In genomic region chr2:12208142-12208541, GRCm38 (mm10) we compare ENCODE assay signal across 35 mouse cellular contexts.
DNase-seq lines count a peak whose midpoint lies in the region; ATAC-seq and TF ChIP-seq lines count a peak whose summit lies in the region.
"Had no signal": no experiment of that assay in that cellular context is flagged by ENCODE, and none has a peak within 500 bp of the region (broad histone marks: within the 10 kb centered on the region; RNA-seq: fewer than 3 reads in every experiment).

No protein-coding gene starts in this region.

- H3K27me3 ChIP-seq in kidney, embryonic 14.5 days (ENCODE audit: control insufficient read depth, insufficient read depth, low read length) = no peaks in the 10 kb centered on the region
- no peaks in the 10 kb centered on the region for H3K27me3 ChIP-seq in stomach, postnatal 0 days (ENCODE audit: control insufficient read depth, insufficient read depth, low read length)
- H3K27me3 ChIP-seq in midbrain, embryonic 13.5 days = no peaks in the 10 kb centered on the region
- H3K27me3 ChIP-seq: embryonic facial prominence, embryonic 12.5 days; heart, embryonic 13.5 days; hindbrain, embryonic 15.5 days; liver, embryonic 15.5 days; midbrain, embryonic 12.5 days; neural tube, embryonic 15.5 days had no signal

- H3K4me2 ChIP-seq in kidney, embryonic 14.5 days (replicated peaks; ENCODE audit: low read depth, low read length) = no peak overlapping the region
- H3K4me2 ChIP-seq in stomach, postnatal 0 days (replicated peaks; ENCODE audit: low read depth) = no peak overlapping the region
- H3K4me2 ChIP-seq in midbrain, embryonic 13.5 days (replicated peaks) = no peak overlapping the region
- H3K4me2 ChIP-seq: embryonic facial prominence, embryonic 12.5 days; heart, embryonic 13.5 days; hindbrain, embryonic 15.5 days; liver, embryonic 15.5 days; midbrain, embryonic 12.5 days; neural tube, embryonic 15.5 days had no signal

- TF ChIP-seq EP300 in stomach, postnatal 0 days (optimal IDR thresholded peaks at IDR 0.05) = no peak

- H3K4me3 ChIP-seq in kidney, embryonic 14.5 days (ENCODE audit: low read length) = no peak overlapping the region
- no peak overlapping the region for H3K4me3 ChIP-seq in macrophage (ENCODE audit: inconsistent target)
- H3K4me3 ChIP-seq in stomach, postnatal 0 days (ENCODE audit: low read depth, low read length) = no peak overlapping the region
- H3K4me3 ChIP-seq in midbrain, embryonic 13.5 days (replicated peaks) = no peak overlapping the region
- H3K4me3 ChIP-seq: embryonic facial prominence, embryonic 12.5 days; forebrain, embryonic 10.5 days; gastrocnemius, adult 2 months; heart, embryonic 13.5 days; hindbrain, embryonic 10.5 days; hindbrain, embryonic 15.5 days; layer of hippocampus, adult 2 months; liver, embryonic 15.5 days; megakaryocyte, embryonic 14.5 days; midbrain, embryonic 12.5 days; neural tube, embryonic 15.5 days had no signal

- no peak for TF ChIP-seq CTCF in stomach, postnatal 0 days (IDR thresholded peaks at IDR 0.05; ENCODE audit: low read depth)

- 81% methylated on average over 6 of the region's 6 CpGs for WGBS in kidney, embryonic 14.5 days
- WGBS in macrophage (ENCODE audit: missing documents) = 7% methylated on average over 6 of the region's 6 CpGs
- WGBS in stomach, postnatal 0 days = 60% methylated on average over 6 of the region's 6 CpGs
- 85% methylated on average over 6 of the region's 6 CpGs for WGBS in midbrain, embryonic 13.5 days

- no peak for ATAC-seq in kidney, embryonic 14.5 days (ENCODE audit: low FRiP score, low TSS enrichment)
- ATAC-seq in stomach, postnatal 0 days (ENCODE audit: low FRiP score, low TSS enrichment) = no peak
- no peak for ATAC-seq in midbrain, embryonic 13.5 days
- ATAC-seq: forebrain, embryonic 16.5 days; lung, postnatal 0 days had no signal

- DNase-seq in kidney, adult 9 months = peak; percentile 5
- DNase-seq in 416B (ENCODE audit: low read depth) = peak; percentile 69
- DNase-seq in MEL-GATA-1-ER (ENCODE audit: extremely low read depth, low read depth) = peak; percentile 35
- no peak for DNase-seq in stomach, postnatal 0 days (ENCODE audit: low spot score)
- DNase-seq in right cerebral cortex, postnatal 25 days = no peak
- DNase-seq: adrenal gland, adult 8-10 months; cerebellum, adult 8-10 months; cerebellum, postnatal 25 days; gastrocnemius, adult 2 months; gastrocnemius, postnatal 36 days; heart, postnatal 10 days; kidney, adult 18-20 months; kidney, postnatal 14 days; left cerebral cortex, postnatal 4 days; liver; retina, postnatal 1 day; right cerebral cortex, postnatal 14 days; spleen, adult 18-20 months; thymus, adult 2 months; thymus, postnatal 4 days had no signal

- no peak overlapping the region for H3K9ac ChIP-seq in kidney, embryonic 14.5 days (ENCODE audit: low read depth, low read length)
- H3K9ac ChIP-seq in stomach, postnatal 0 days (ENCODE audit: low read length) = no peak overlapping the region
- no peak overlapping the region for H3K9ac ChIP-seq in midbrain, embryonic 13.5 days (replicated peaks)
- H3K9ac ChIP-seq: embryonic facial prominence, embryonic 12.5 days; heart, embryonic 13.5 days; hindbrain, embryonic 15.5 days; liver, embryonic 15.5 days; midbrain, embryonic 12.5 days; neural tube, embryonic 15.5 days had no signal

- H3K36me3 ChIP-seq in kidney, embryonic 14.5 days (ENCODE audit: control insufficient read depth, insufficient read depth, low read length) = peaks cover 10% of the 10 kb centered on the region; the same call in 1 of the 2 replicates
- no peaks in the 10 kb centered on the region for H3K36me3 ChIP-seq in macrophage (ENCODE audit: inconsistent target)
- no peaks in the 10 kb centered on the region for H3K36me3 ChIP-seq in stomach, postnatal 0 days (ENCODE audit: control insufficient read depth, insufficient read depth, low read length)
- no peaks in the 10 kb centered on the region for H3K36me3 ChIP-seq in midbrain, embryonic 13.5 days
- H3K36me3 ChIP-seq: embryonic facial prominence, embryonic 12.5 days; forebrain, embryonic 10.5 days; hindbrain, embryonic 10.5 days; hindbrain, embryonic 15.5 days; liver, embryonic 15.5 days; midbrain, embryonic 12.5 days; neural tube, embryonic 15.5 days had no signal

- no peaks in the 10 kb centered on the region for H3K9me3 ChIP-seq in kidney, embryonic 14.5 days (ENCODE audit: control insufficient read depth, low read length)
- no peaks in the 10 kb centered on the region for H3K9me3 ChIP-seq in stomach, postnatal 0 days (ENCODE audit: control insufficient read depth, low read length)
- no peaks in the 10 kb centered on the region for H3K9me3 ChIP-seq in midbrain, embryonic 13.5 days
- H3K9me3 ChIP-seq: embryonic facial prominence, embryonic 12.5 days; forebrain, embryonic 10.5 days; heart, embryonic 13.5 days; hindbrain, embryonic 10.5 days; hindbrain, embryonic 15.5 days; liver, embryonic 15.5 days; midbrain, embryonic 12.5 days; neural tube, embryonic 15.5 days had no signal

- H3K27ac ChIP-seq in kidney, embryonic 14.5 days (ENCODE audit: low read depth, low read length) = no peak overlapping the region
- H3K27ac ChIP-seq in macrophage = peak overlapping the region; percentile 40
- no peak overlapping the region for H3K27ac ChIP-seq in stomach, postnatal 0 days (replicated peaks)
- H3K27ac ChIP-seq in midbrain, embryonic 13.5 days = no peak overlapping the region
- H3K27ac ChIP-seq: embryonic facial prominence, embryonic 12.5 days; forebrain, embryonic 10.5 days; gastrocnemius, adult 2 months; heart, embryonic 13.5 days; hindbrain, embryonic 10.5 days; hindbrain, embryonic 15.5 days; layer of hippocampus, adult 2 months; liver, embryonic 15.5 days; midbrain, embryonic 12.5 days; neural tube, embryonic 15.5 days had no signal

- H3K79me2 ChIP-seq in macrophage (ENCODE audit: inconsistent target) = no peaks in the 10 kb centered on the region

- 0 out of 2 replicates have a peak, but pooled peaks cover 3% of the 10 kb centered on the region for H3K4me1 ChIP-seq in kidney, embryonic 14.5 days (ENCODE audit: control insufficient read depth, insufficient read depth, low read length)
- H3K4me1 ChIP-seq in stomach, postnatal 0 days (replicated peaks; ENCODE audit: control insufficient read depth, insufficient read depth) = no peaks in the 10 kb centered on the region
- H3K4me1 ChIP-seq in midbrain, embryonic 13.5 days (replicated peaks) = no peaks in the 10 kb centered on the region
- H3K4me1 ChIP-seq: hindbrain, embryonic 10.5 days; hindbrain, embryonic 15.5 days; liver, embryonic 15.5 days; midbrain, embryonic 12.5 days; neural tube, embryonic 15.5 days had no signal

Comparison
In these comparisons a context has a peak if more than half of its experiments do, and no peak if none do; other contexts are left out.
1. DNase-seq: peak in kidney, adult 9 months (single experiment), 416B (single experiment) and MEL-GATA-1-ER (single experiment); none in stomach, postnatal 0 days (single experiment) and right cerebral cortex, postnatal 25 days (single experiment).